Mouse (Mus musculus) erythroblast, adult 5-6 weeks (primary cell): ENCODE results near the gene Irx1. TPM values are rescaled to one million over a fixed set of nuclear protein-coding genes. Genes with fewer than 3 reads are reported as not detected.

Source experiments
- ATAC-seq: replicated peaks from 2 replicates; pipeline ENCODE4 v1.8.0; 2016; ENCODE audit warnings: moderate number of reproducible peaks, mild to moderate bottlenecking, moderate TSS enrichment, inconsistent platforms; ENCODE audit not compliant: poor library complexity, low FRiP score, severe bottlenecking
- total RNA-seq, 2 experiments: library from RNA; stranded (forward) in 1 of 2; stranded (reverse) in 1 of 2; fragments of 150-400 nt in 1 of 2; fragments of 200-764, 138-1000 nt in 1 of 2; gene quantifications; 2 replicates each; pipeline versions ENCODE4 v1.2.3 to v1.2.4; 2015 to 2017; ENCODE audit warnings: low replicate concordance in 2 of 2

Gene Irx1
- total RNA-seq, 2 experiments from 2014 or later: not detected

- no peak for ATAC-seq
Observed at GRCm38 (mm10) chr13:71951966-71952365, 11.6 kb downstream of the Irx1 start.

- no peak for ATAC-seq
Observed at GRCm38 (mm10) chr13:71949859-71950258, 13.7 kb downstream of the Irx1 start.

- no peak for ATAC-seq
Observed at GRCm38 (mm10) chr13:71910361-71910760, 53.2 kb downstream of the Irx1 start.
